Mouse (Mus musculus): Measurements from ENCODE around the gene Fa2h.

Fa2h gene

GRCm38 (mm10) chr8:111300597-111301546, 92.8 kb downstream of the Fa2h start:
- in situ Hi-C loops (cut with MboI, MseI) = no loop called here

- in situ Hi-C loops (cut with MboI, MseI) = no loop called here
Observed at GRCm38 (mm10) chr8:111299821-111300568, 93.6 kb downstream of the Fa2h start, which contains the start of gene Rfwd3. TSS of gene Rfwd3 (minus strand) at chr8:111300222.

- in situ Hi-C loops (cut with MboI, MseI) = no loop called here
Observed at GRCm38 (mm10) chr8:111299363-111299820, 94.2 kb downstream of the Fa2h start.

DNA sequence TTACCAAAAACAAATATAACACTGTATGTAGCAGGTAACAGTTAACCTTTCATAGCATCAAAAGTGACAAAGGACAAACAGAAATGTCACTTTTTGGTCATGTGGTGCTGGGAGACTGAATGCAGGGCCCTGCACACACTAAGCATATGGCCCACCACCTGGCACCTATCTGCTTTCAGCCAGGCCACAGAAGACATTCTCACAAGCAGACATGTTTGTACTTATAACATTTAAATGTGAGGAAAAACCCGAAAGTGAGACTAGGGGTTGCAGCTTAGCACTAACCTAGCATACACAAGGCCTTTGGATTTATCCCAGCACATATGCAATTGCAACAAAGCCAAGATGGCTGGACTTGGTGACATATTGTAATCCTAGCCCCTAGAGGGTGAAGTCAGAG, 95.6 kb downstream of the Fa2h start:
- in situ Hi-C loops (cut with MboI, MseI) = no loop called here

Data from T-helper 17 cell (primary cell).